Mouse (Mus musculus) CD4-positive, CD25-positive, alpha-beta regulatory T cell, adult 2 months (primary cell): ENCODE results near the gene Gm5269.

Experiments used
- DNase-seq: peaks from one replicate; pipeline ENCODE4 v3.0.0-alpha.2; 2012; ENCODE audit warnings: low read depth, low spot score

The Gm5269 gene

GRCm38 (mm10) chr1:45890173-45890572 lies at the start of gene Gm5269:
Gene Gm5269, minus strand, starts transcription at chr1:45890273.
- DNase-seq, result no peak

GRCm38 (mm10) chr1:45931127-45931526 lies 41.1 kb upstream of the Gm5269 start:
- no peak for DNase-seq

- no peak for DNase-seq
These were observed 36.8 kb upstream of the Gm5269 start for GRCm38 (mm10) chr1:45926911-45927310.

- no peak for DNase-seq
These were observed 36.3 kb upstream of the Gm5269 start, which contains the start of gene Slc40a1 for GRCm38 (mm10) chr1:45926393-45926763. Gene Slc40a1, minus strand, starts transcription at chr1:45926523.

GRCm38 (mm10) chr1:45925500-45926392 lies 35.7 kb upstream of the Gm5269 start:
- DNase-seq, result peak; percentile 1

- no peak for DNase-seq
These were observed 35.0 kb upstream of the Gm5269 start for GRCm38 (mm10) chr1:45925131-45925499.

- DNase-seq, result no peak
These were observed 34.4 kb upstream of the Gm5269 start for GRCm38 (mm10) chr1:45924516-45924915.

GRCm38 (mm10) chr1:45923306-45923705 lies 33.2 kb upstream of the Gm5269 start:
- no peak for DNase-seq

- no peak for DNase-seq
These were observed 30.6 kb upstream of the Gm5269 start for GRCm38 (mm10) chr1:45920703-45921102.

- no peak for DNase-seq
These were observed 29.7 kb upstream of the Gm5269 start for GRCm38 (mm10) chr1:45919752-45920151.

GRCm38 (mm10) chr1:45917136-45917803 lies 27.2 kb upstream of the Gm5269 start:
- no peak for DNase-seq

- DNase-seq, result no peak
These were observed 26.1 kb upstream of the Gm5269 start for GRCm38 (mm10) chr1:45916174-45916573.

GRCm38 (mm10) chr1:45914236-45914635 lies 24.2 kb upstream of the Gm5269 start:
- no peak for DNase-seq

- DNase-seq, result no peak
These were observed 15.2 kb upstream of the Gm5269 start for GRCm38 (mm10) chr1:45905107-45905821.

GRCm38 (mm10) chr1:45904161-45904560 lies 14.1 kb upstream of the Gm5269 start:
- no peak for DNase-seq

GRCm38 (mm10) chr1:45898044-45898443 lies 8.0 kb upstream of the Gm5269 start:
- DNase-seq, result no peak

GRCm38 (mm10) chr1:45894168-45894912 lies 4.3 kb upstream of the Gm5269 start:
- no peak for DNase-seq

GRCm38 (mm10) chr1:45891986-45892385 lies 1.9 kb upstream of the Gm5269 start:
- DNase-seq, result no peak

- no peak for DNase-seq
These were observed 3.3 kb downstream of the Gm5269 start for GRCm38 (mm10) chr1:45886800-45887199.

- no peak for DNase-seq
These were observed 6.7 kb downstream of the Gm5269 start for GRCm38 (mm10) chr1:45883378-45883777.

GRCm38 (mm10) chr1:45882076-45882475 lies 8.0 kb downstream of the Gm5269 start:
- no peak for DNase-seq
